Mouse (Mus musculus) heart, postnatal 10 days (tissue): ENCODE results near the gene Gm10203. TPM values are rescaled to one million over a fixed set of nuclear protein-coding genes. Genes with fewer than 3 reads are reported as not detected.
"Not testable (repeated sequence)": the region's sequence is repeated elsewhere in the genome, so short reads cannot be mapped to it uniquely, and the experiment has no call there.

ENCODE experiments used
- DNase-seq, 2 experiments: peaks; one replicate each; pipeline ENCODE4 v3.0.0; 2021
- intact Hi-C: fragments of 180-260 bp; cut with DNase I; formaldehyde crosslinking; loops from one replicate; pipeline ENCODE4 v1.15.1; 2025
- total RNA-seq, 2 experiments: library from RNA; stranded (reverse); gene quantifications; 2 replicates each; pipeline ENCODE4 v1.2.3; 2021

The Gm10203 gene
- not detected for total RNA-seq

GRCm38 (mm10) chr6:149129870-149130269 is at the start of gene Gm10203:
Gene Gm10203, plus strand, starts transcription at chr6:149130170.
- not testable (repeated sequence) for DNase-seq
- intact Hi-C loops = loop anchor here (10.0 kb wide), 1 partner anchor 295 kb away; the partner anchor contains the start of gene Ipo8

- no peak for DNase-seq
- intact Hi-C loops = no loop called here
Observed at GRCm38 (mm10) chr6:149092406-149092805, 37.6 kb upstream of the Gm10203 start.

GRCm38 (mm10) chr6:149093465-149093864 is 36.5 kb upstream of the Gm10203 start:
- intact Hi-C loops = no loop called here
- DNase-seq = peak; percentile 19 to 32

- intact Hi-C loops = no loop called here
- DNase-seq = no peak
Observed at GRCm38 (mm10) chr6:149094555-149094954, 35.4 kb upstream of the Gm10203 start.

GRCm38 (mm10) chr6:149095389-149095788 is 34.6 kb upstream of the Gm10203 start:
- peak in 1 of 2 experiments; percentile 27 for DNase-seq
- intact Hi-C loops = no loop called here

- no peak for DNase-seq
- intact Hi-C loops = no loop called here
Observed at GRCm38 (mm10) chr6:149096233-149096632, 33.7 kb upstream of the Gm10203 start.

GRCm38 (mm10) chr6:149097276-149097675 is 32.7 kb upstream of the Gm10203 start:
- no peak for DNase-seq
- intact Hi-C loops = no loop called here

GRCm38 (mm10) chr6:149098993-149099392 is 31.0 kb upstream of the Gm10203 start:
- intact Hi-C loops = no loop called here
- DNase-seq = no peak

- peak; percentile 69 to 74 for DNase-seq
- intact Hi-C loops = loop anchor here (2.0 to 5.0 kb wide), 2 partner anchors 18 to 153 kb away; partner anchors contain the start of gene Sinhcaf
Observed at GRCm38 (mm10) chr6:149100174-149101075, 29.5 kb upstream of the Gm10203 start.

- intact Hi-C loops = loop anchor here (2.0 to 5.0 kb wide), 2 partner anchors 17 to 154 kb away; partner anchors contain the start of gene Sinhcaf
- peak; percentile 88 to 89 for DNase-seq
Observed at GRCm38 (mm10) chr6:149101076-149101942, 28.7 kb upstream of the Gm10203 start, which contains the start of gene Dennd5b. Gene Dennd5b, minus strand, starts transcription at chr6:149101680.

GRCm38 (mm10) chr6:149101943-149102243 is 28.1 kb upstream of the Gm10203 start:
- no peak for DNase-seq
- intact Hi-C loops = loop anchor here (2.0 to 5.0 kb wide), 2 partner anchors 17 to 155 kb away; partner anchors contain the start of gene Sinhcaf

GRCm38 (mm10) chr6:149103451-149103850 is 26.5 kb upstream of the Gm10203 start:
- DNase-seq = no peak
- intact Hi-C loops = loop anchor here (5.0 kb wide), 1 partner anchor 156 kb away; the partner anchor contains the start of gene Sinhcaf

- intact Hi-C loops = no loop called here
- no peak for DNase-seq
Observed at GRCm38 (mm10) chr6:149107615-149108014, 22.4 kb upstream of the Gm10203 start.

- intact Hi-C loops = no loop called here
- no peak for DNase-seq
Observed at GRCm38 (mm10) chr6:149108909-149109308, 21.1 kb upstream of the Gm10203 start.

- intact Hi-C loops = no loop called here
- no peak for DNase-seq
Observed at GRCm38 (mm10) chr6:149116992-149117391, 13.0 kb upstream of the Gm10203 start.

- intact Hi-C loops = loop anchor here (1.0 to 2.0 kb wide), 2 partner anchors 18 to 61 kb away; partner anchors contain the start of gene Dennd5b
- peak; percentile 41 to 44 for DNase-seq
Observed at GRCm38 (mm10) chr6:149118935-149119334, 11.0 kb upstream of the Gm10203 start.

- intact Hi-C loops = loop anchor here (1.0 to 10.0 kb wide), 4 partner anchors 19 to 285 kb away; partner anchors contain the start of genes Dennd5b and Ipo8
- peak; percentile 75 to 88 for DNase-seq
Observed at GRCm38 (mm10) chr6:149119853-149120252, 10.1 kb upstream of the Gm10203 start.

GRCm38 (mm10) chr6:149123042-149123441 is 6.9 kb upstream of the Gm10203 start:
- DNase-seq = no peak
- intact Hi-C loops = loop anchor here (10.0 kb wide), 1 partner anchor 288 kb away; the partner anchor contains the start of gene Ipo8

- intact Hi-C loops = loop anchor here (10.0 kb wide), 1 partner anchor 292 kb away; the partner anchor contains the start of gene Ipo8
- DNase-seq = peak; percentile 44 to 69
Observed at GRCm38 (mm10) chr6:149126675-149127074, 3.3 kb upstream of the Gm10203 start.

- no peak for DNase-seq
- intact Hi-C loops = no loop called here
Observed at GRCm38 (mm10) chr6:149131111-149131510, 1.1 kb downstream of the Gm10203 start.
